Mouse (Mus musculus) E14TG2a.4 (cell line): ENCODE data around the gene Dkk2.

Source experiments
- CTCF ChIP-seq: conservative IDR thresholded peaks from 2 replicates; pipeline ENCODE4 v1.5.1; 2014; ENCODE audit warnings: low read length
- NANOG ChIP-seq: IDR thresholded peaks from 2 replicates; pipeline ENCODE4 v1.6.1; 2014; ENCODE audit warnings: borderline replicate concordance, low read length, mixed read lengths

DNA sequence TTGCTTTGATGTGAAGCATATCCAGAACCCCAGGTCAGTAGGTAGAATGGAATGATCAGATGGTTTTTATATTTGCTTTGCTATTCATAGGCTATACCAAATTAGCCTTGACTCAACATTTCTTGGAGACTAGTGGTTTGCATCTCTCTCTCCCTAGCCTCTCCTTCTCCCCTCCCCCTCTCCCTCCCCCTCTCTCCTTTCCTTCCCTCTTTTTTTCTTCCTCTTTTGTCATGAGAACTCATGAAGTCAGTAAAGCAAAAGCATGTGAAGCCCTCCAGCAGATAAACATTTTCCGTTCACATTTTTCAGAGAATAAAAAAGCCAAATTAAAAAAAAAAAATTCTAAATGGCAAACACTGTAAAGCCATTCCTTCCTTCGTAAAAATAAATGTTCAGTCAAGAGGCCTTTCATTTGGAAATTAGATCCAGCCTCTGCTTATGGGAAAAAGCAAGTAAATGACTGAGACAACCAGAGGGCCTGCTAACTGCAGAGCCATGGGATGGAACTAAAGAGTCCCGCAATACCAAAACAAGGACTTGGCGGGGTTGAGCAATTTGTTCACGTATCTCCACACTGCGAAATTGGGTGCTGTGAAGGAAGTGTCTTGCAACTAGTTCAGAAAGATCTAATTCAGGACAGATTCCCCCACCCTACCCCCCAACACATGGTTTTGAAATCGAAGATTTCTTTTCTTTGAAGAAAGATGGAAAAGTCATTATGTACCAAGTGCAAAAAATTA, 30.9 kb downstream of the Dkk2 start:
- TF ChIP-seq CTCF: no peak
- TF ChIP-seq NANOG: no peak
